Mouse (Mus musculus): ENCODE data around the gene Dlg2. TPM values are rescaled to one million over a fixed set of nuclear protein-coding genes. Genes with fewer than 3 reads are reported as not detected.
A peak's percentile ranks its signal among the peaks of the same experiment; 100 is the strongest.

Dlg2 gene
- total and polyA plus RNA-seq, 2 experiments from 2014 or later, result 26.3 to 169 TPM

DNA sequence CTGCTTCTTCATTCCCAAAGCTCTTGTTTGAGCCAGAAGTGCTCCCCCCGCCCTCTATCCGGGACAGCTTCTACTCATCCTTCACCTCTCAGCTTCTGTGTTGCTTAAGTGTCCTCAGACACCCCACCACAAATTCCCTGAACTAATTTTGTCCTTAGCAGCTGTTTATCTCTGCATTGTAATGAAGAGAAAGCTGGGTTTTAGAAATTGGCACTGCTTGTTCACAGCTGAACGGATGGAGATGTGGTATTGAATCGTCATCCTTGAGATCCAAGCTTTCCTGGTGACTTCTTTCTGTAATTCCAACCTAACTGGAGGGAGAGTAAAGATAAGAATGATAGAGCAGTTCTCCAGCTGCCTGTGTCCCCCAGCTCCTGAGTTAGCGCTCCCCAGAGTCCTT, 834.7 kb downstream of the Dlg2 start:
- DNase-seq (no peak), ATAC-seq (no peak)
- Histone ChIP-seq H3K27me3 (ENCODE audit: insufficient read depth, low read length) (no peaks in the 10 kb centered on the region), H3K9me3 (ENCODE audit: low read length) (no peaks in the 10 kb centered on the region), H3K9ac (no peak overlapping the region), H3K36me3 (ENCODE audit: insufficient read depth) (no peaks in the 10 kb centered on the region), H3K27ac (ENCODE audit: low read depth, low read length) (no peak overlapping the region), H3K4me2 (ENCODE audit: low read depth) (no peak overlapping the region), H3K4me3 (ENCODE audit: low read depth, low read length) (no peak overlapping the region), H3K4me1 (ENCODE audit: insufficient read depth) (no peaks in the 10 kb centered on the region)
- WGBS, result 81% methylated on average over 5 of the region's 5 CpGs
- no peak for TF ChIP-seq CTCF (IDR thresholded peaks at IDR 0.05; ENCODE audit: low read depth)

DNA sequence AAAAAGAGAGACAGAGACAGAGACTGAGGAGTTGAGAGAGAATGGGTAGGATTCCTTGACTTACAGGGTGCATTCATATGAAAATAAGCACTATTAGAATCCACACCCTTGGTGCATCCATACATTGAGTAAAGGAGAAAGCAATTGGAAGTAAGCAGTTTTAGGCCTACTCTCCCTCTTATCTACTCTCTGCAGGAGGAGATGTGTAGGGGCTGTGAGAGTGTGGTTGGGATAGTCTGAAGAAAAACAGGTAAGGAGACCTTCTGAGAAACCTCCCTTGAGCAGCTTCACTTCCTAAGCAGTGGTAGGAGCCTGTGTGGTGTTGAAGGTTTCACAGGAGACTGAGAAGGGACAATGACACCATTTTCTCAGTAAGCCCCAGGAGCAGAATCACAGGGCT, 868.6 kb downstream of the Dlg2 start:
- Histone ChIP-seq H3K4me3 (ENCODE audit: low read depth, low read length) (no peak overlapping the region), H3K27ac (ENCODE audit: low read depth, low read length) (no peak overlapping the region), H3K27me3 (ENCODE audit: insufficient read depth, low read length) (no peaks in the 10 kb centered on the region), H3K4me2 (ENCODE audit: low read depth) (no peak overlapping the region), H3K36me3 (ENCODE audit: insufficient read depth) (no peaks in the 10 kb centered on the region), H3K9ac (no peak overlapping the region), H3K4me1 (ENCODE audit: insufficient read depth) (no peaks in the 10 kb centered on the region), H3K9me3 (ENCODE audit: low read length) (no peaks in the 10 kb centered on the region)
- TF ChIP-seq CTCF (IDR thresholded peaks at IDR 0.05; ENCODE audit: low read depth), result no peak
- DNase-seq (no peak), ATAC-seq (no peak)

DNA sequence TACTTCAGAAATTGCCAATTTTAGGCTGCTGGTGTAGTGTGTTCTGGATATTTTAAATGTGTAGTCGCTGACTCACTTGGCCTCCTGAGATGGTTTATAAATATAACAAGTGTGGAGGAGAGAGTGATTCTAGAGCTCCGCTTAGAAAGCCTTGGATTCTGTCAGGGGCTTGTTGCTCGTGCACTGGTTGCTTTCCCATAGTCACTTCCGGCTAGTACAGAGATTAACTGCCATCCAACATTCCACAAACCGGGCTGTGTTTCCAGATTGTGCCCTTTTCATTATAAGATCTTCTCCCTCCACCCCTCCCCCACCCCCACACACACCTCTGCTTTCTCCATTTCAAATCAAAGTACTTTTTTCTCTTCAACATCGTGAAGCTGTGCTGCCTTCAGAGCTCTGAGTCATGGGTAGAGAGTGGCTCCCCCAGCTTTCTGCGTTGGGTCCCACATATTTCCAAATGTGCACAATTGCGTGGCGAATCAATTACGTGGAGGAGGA, 893.4 kb downstream of the Dlg2 start:
- Histone ChIP-seq H3K9ac (no peak overlapping the region), H3K36me3 (ENCODE audit: insufficient read depth) (no peaks in the 10 kb centered on the region), H3K9me3 (ENCODE audit: low read length) (no peaks in the 10 kb centered on the region), H3K4me1 (ENCODE audit: insufficient read depth) (no peaks in the 10 kb centered on the region), H3K4me2 (ENCODE audit: low read depth) (no peak overlapping the region), H3K4me3 (ENCODE audit: low read depth, low read length) (no peak overlapping the region), H3K27me3 (ENCODE audit: insufficient read depth, low read length) (no peaks in the 10 kb centered on the region), H3K27ac (ENCODE audit: low read depth, low read length) (no peak overlapping the region)
- no peak for DNase-seq
- TF ChIP-seq CTCF (IDR thresholded peaks at IDR 0.05; ENCODE audit: low read depth), result no peak
- 66% methylated on average over 10 of the region's 10 CpGs for WGBS
- ATAC-seq, result no peak

DNA sequence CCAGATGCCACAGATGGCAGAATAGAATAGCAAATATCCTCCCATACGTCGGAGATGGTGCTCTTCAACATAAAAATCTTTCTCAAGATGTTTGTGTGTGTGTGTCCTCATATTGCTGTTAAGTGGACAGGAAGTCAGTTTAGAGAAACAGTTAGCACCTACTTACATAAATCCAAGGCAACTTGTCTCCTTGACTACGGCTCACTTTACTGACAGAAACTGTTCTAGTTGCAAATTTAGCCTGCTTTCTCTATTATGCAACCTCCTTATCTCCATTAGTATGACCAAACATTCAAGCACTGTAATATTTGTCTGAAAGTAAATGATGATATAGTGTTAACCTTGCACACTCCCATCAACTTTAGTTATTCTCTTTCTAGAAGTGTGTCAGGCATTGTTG, 905.8 kb downstream of the Dlg2 start:
- 72% methylated on average over 3 of the region's 3 CpGs for WGBS
- H3K27me3 ChIP-seq (ENCODE audit: insufficient read depth, low read length), result no peaks in the 10 kb centered on the region
- H3K4me3 ChIP-seq (ENCODE audit: low read depth, low read length), result no peak overlapping the region
- no peaks in the 10 kb centered on the region for H3K36me3 ChIP-seq (ENCODE audit: insufficient read depth)
- H3K27ac ChIP-seq (ENCODE audit: low read depth, low read length), result no peak overlapping the region
- H3K4me2 ChIP-seq (ENCODE audit: low read depth), result no peak overlapping the region
- ATAC-seq (no peak), DNase-seq (no peak)
- H3K9ac ChIP-seq, result no peak overlapping the region
- no peaks in the 10 kb centered on the region for H3K9me3 ChIP-seq (ENCODE audit: low read length)
- no peaks in the 10 kb centered on the region for H3K4me1 ChIP-seq (ENCODE audit: insufficient read depth)
- no peak for TF ChIP-seq CTCF (IDR thresholded peaks at IDR 0.05; ENCODE audit: low read depth)

DNA sequence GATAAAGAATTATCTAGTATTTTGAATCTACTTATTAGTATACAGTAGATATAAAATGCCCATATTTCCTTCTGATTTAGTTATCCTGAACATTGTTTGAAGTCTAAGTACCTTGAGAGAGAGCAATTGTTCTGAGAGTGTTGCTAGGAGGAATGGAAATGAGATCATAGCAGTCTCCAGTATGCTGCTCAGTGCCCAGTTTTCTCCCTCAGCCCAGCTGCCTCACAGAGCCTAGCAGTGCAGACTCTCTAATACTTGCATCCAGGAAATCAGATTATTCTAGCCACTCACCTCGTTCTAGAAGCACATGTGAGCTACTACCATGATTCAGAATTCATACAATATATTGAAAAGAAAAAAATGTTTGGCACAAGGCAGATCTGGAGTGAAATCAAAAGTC, 907.4 kb downstream of the Dlg2 start:
- ATAC-seq (peak; percentile 82), DNase-seq (peak; percentile 25)
- Histone ChIP-seq H3K9me3 (ENCODE audit: low read length) (no peaks in the 10 kb centered on the region), H3K36me3 (ENCODE audit: insufficient read depth) (no peaks in the 10 kb centered on the region), H3K27me3 (ENCODE audit: insufficient read depth, low read length) (no peaks in the 10 kb centered on the region), H3K4me1 (ENCODE audit: insufficient read depth) (no peaks in the 10 kb centered on the region), H3K4me3 (ENCODE audit: low read depth, low read length) (no peak overlapping the region), H3K4me2 (ENCODE audit: low read depth) (no peak overlapping the region), H3K9ac (no peak overlapping the region), H3K27ac (ENCODE audit: low read depth, low read length) (no peak overlapping the region)
- 30% methylated on average over 1 of the region's 1 CpGs for WGBS
- TF ChIP-seq CTCF (IDR thresholded peaks at IDR 0.05; ENCODE audit: low read depth), result no peak

DNA sequence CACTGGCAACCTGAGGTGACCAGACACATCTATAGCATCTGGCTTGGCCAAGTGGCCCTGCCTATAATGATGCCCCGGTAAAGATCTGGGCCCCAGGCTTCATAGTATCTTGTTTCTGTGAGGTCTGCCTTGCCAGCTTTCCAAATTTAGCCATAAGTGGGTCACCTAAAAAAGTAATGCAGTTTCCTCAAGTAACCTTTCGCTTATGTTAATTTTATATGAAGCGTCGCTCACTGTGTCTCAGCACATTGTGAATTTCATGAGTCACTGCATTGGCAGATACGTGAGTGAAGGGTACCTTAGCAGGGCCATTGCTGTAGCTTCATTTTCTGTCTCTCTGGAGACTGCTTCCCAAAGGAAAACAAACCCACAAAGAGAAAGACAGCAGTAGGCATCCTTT, 912.8 kb downstream of the Dlg2 start:
- 84% methylated on average over 5 of the region's 5 CpGs for whole genome bisulfite sequencing
- no peaks in the 10 kb centered on the region for H3K4me1 ChIP-seq (ENCODE audit: insufficient read depth)
- no peak overlapping the region for H3K4me3 ChIP-seq (ENCODE audit: low read depth, low read length)
- H3K27ac ChIP-seq (ENCODE audit: low read depth, low read length), result no peak overlapping the region
- DNase-seq, result no peak
- no peak overlapping the region for H3K4me2 ChIP-seq (ENCODE audit: low read depth)
- no peak for TF ChIP-seq CTCF (IDR thresholded peaks at IDR 0.05; ENCODE audit: low read depth)
- H3K9ac ChIP-seq, result no peak overlapping the region
- H3K36me3 ChIP-seq (ENCODE audit: insufficient read depth), result no peaks in the 10 kb centered on the region
- H3K27me3 ChIP-seq (ENCODE audit: insufficient read depth, low read length), result no peaks in the 10 kb centered on the region
- H3K9me3 ChIP-seq (ENCODE audit: low read length), result no peaks in the 10 kb centered on the region
- no peak for ATAC-seq

DNA sequence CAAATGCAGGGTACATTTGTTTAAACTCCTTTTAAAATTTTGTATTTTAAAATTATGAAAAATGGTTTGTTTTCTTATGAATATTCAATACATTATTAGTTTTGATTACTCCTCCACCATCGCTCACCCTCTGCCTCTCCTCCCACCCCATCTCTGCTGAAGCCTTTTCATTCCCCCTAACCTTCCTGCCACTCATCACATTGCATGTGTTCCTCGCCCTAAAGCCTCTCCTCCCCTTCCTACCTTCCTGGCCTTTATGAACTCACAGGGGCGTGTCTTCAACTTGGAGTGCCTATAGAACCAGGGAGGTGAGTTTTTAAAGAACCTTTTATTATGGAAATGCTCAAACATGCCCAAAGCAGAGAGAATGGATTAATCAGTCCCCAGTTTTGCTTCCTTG, 921.4 kb downstream of the Dlg2 start:
- H3K4me2 ChIP-seq (ENCODE audit: low read depth), result no peak overlapping the region
- DNase-seq (no peak), ATAC-seq (no peak)
- no peak overlapping the region for H3K27ac ChIP-seq (ENCODE audit: low read depth, low read length)
- WGBS, result 12% methylated on average over 3 of the region's 3 CpGs
- no peak overlapping the region for H3K4me3 ChIP-seq (ENCODE audit: low read depth, low read length)
- H3K27me3 ChIP-seq (ENCODE audit: insufficient read depth, low read length), result no peaks in the 10 kb centered on the region
- H3K9me3 ChIP-seq (ENCODE audit: low read length), result no peaks in the 10 kb centered on the region
- H3K9ac ChIP-seq, result no peak overlapping the region
- no peaks in the 10 kb centered on the region for H3K36me3 ChIP-seq (ENCODE audit: insufficient read depth)
- TF ChIP-seq CTCF (IDR thresholded peaks at IDR 0.05; ENCODE audit: low read depth), result no peak
- H3K4me1 ChIP-seq (ENCODE audit: insufficient read depth), result no peaks in the 10 kb centered on the region

DNA sequence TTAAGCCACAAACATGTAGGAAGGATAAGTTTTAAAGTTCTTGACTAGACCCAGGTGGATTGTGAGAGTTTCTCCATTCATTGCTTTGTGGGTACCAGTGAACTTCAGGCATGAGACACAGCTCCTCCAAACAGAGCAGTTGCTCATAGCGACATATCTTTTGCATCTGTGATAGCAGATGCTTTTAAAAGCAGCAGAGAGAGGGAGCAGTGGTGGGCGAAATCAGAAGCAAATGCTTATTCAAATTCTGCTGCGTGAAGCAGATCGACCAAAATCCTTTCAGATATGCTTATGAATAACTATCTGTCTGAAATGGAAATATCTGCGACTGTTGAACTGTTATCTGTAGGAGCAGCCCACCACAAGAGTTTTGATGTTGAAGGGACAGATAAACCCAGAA, 935.6 kb downstream of the Dlg2 start:
- H3K9ac ChIP-seq, result no peak overlapping the region
- H3K27ac ChIP-seq (ENCODE audit: low read depth, low read length), result no peak overlapping the region
- TF ChIP-seq CTCF (IDR thresholded peaks at IDR 0.05; ENCODE audit: low read depth), result no peak
- peak; percentile 55 for ATAC-seq
- no peaks in the 10 kb centered on the region for H3K36me3 ChIP-seq (ENCODE audit: insufficient read depth)
- 63% methylated on average over 5 of the region's 5 CpGs for WGBS
- DNase-seq, result peak; percentile 37
- no peak overlapping the region for H3K4me2 ChIP-seq (ENCODE audit: low read depth)
- no peak overlapping the region for H3K4me3 ChIP-seq (ENCODE audit: low read depth, low read length)
- H3K4me1 ChIP-seq (ENCODE audit: insufficient read depth), result peaks cover 5% of the 10 kb centered on the region
- H3K27me3 ChIP-seq (ENCODE audit: insufficient read depth, low read length), result no peaks in the 10 kb centered on the region
- no peaks in the 10 kb centered on the region for H3K9me3 ChIP-seq (ENCODE audit: low read length)
